Comparison of ENCODE assay signal across 9 mouse cellular contexts in the genomic region with DNA sequence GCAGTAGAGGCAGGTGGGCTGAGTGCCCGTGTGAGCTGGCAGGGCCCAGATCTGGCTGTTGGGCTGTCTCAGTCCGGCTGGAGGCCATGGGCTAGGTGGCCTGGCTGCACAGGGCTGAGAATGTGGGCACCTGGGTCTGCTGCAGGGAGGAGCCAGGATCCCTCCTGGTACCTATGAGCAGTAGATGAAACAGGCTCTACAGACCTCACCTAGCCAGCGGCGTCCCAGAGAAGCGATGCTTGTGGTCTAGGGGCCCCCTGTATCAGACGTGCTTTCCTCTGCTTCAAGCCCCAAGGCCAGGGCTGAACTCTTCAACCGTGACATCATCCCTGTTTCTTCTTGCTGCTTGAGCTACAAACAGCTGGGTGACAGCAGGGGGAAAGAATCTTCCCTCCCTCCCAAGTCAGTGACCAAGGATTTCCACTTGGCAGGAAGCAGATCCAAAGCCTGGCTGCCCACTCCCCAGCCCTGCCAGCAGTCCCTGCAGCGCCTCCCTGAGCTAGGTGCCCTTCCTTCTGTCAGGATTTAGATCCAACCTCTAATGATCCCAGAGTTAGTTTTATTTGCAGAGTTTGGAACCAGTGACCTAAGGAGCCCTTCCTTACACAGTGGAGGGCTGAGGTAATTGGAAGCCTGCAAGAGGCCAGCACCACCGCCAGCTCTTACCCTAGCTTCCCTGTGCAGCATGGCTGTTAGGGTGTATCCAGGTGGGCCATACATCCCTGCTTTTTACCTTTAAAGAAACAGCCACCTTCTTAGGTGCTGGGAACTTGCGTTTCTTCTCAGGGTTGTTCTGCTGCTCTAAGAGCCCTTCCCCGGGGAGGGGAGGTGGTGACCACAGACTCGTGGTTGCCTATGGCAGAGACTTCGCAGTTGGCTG.
A peak's percentile ranks its signal among the peaks of the same experiment; 100 is the strongest.
DNase-seq lines count a peak whose midpoint lies in the region; ATAC-seq and TF ChIP-seq lines count a peak whose summit lies in the region.
"Had no signal": no experiment of that assay in that cellular context is flagged by ENCODE, and none has a peak within 500 bp of the region (broad histone marks: within the 10 kb centered on the region; RNA-seq: fewer than 3 reads in every experiment).

No protein-coding gene starts in this region.

- no peaks in the 10 kb centered on the region for H3K27me3 ChIP-seq in kidney, embryonic 15.5 days
- no peaks in the 10 kb centered on the region for H3K27me3 ChIP-seq in heart, postnatal 0 days (ENCODE audit: control insufficient read depth, insufficient read depth, low read length)
- no peaks in the 10 kb centered on the region for H3K27me3 ChIP-seq in forebrain, embryonic 14.5 days (replicated peaks; ENCODE audit: control insufficient read depth, insufficient read depth, low read length)
- peaks cover 11% of the 10 kb centered on the region; the same call in 1 of the 2 replicates for H3K27me3 ChIP-seq in liver, embryonic 12.5 days (replicated peaks)
- H3K27me3 ChIP-seq: neural tube, embryonic 12.5 days had no signal

- no peak overlapping the region for H3K4me3 ChIP-seq in kidney, embryonic 15.5 days (replicated peaks)
- no peak overlapping the region for H3K4me3 ChIP-seq in heart, postnatal 0 days (ENCODE audit: low read depth, low read length)
- H3K4me3 ChIP-seq in forebrain, embryonic 14.5 days (ENCODE audit: low read depth, low read length): no peak overlapping the region
- no peak overlapping the region for H3K4me3 ChIP-seq in liver, embryonic 12.5 days
- H3K4me3 ChIP-seq: neural tube, embryonic 12.5 days had no signal

- TF ChIP-seq CTCF in heart, postnatal 0 days (IDR thresholded peaks at IDR 0.05; ENCODE audit: low read depth): 0 out of 2 replicates have a peak, but pooled peaks have one; percentile 3

- peak overlapping the region; percentile 88 for H3K27ac ChIP-seq in kidney, embryonic 15.5 days
- peak overlapping the region; percentile 73 for H3K27ac ChIP-seq in heart, postnatal 0 days (ENCODE audit: low read depth)
- H3K27ac ChIP-seq in forebrain, embryonic 14.5 days (ENCODE audit: low read depth, low read length): no peak overlapping the region
- H3K27ac ChIP-seq in liver, embryonic 12.5 days: no peak overlapping the region
- H3K27ac ChIP-seq: neural tube, embryonic 12.5 days had no signal

- ATAC-seq in kidney, embryonic 15.5 days (replicated peaks; ENCODE audit: low FRiP score): peak; percentile 76
- ATAC-seq in heart, postnatal 0 days (ENCODE audit: insufficient read depth, low read depth): peak; percentile 58
- no peak for ATAC-seq in forebrain, embryonic 14.5 days
- ATAC-seq in liver, embryonic 12.5 days: no peak

- no peaks in the 10 kb centered on the region for H3K36me3 ChIP-seq in kidney, embryonic 15.5 days
- peaks cover 23% of the 10 kb centered on the region; the same call in 1 of the 2 replicates for H3K36me3 ChIP-seq in heart, postnatal 0 days (replicated peaks; ENCODE audit: control insufficient read depth, insufficient read depth, low read length)
- H3K36me3 ChIP-seq in forebrain, embryonic 14.5 days (ENCODE audit: control insufficient read depth, insufficient read depth, low read length): peaks cover 3% of the 10 kb centered on the region; the same call in 1 of the 2 replicates
- H3K36me3 ChIP-seq in liver, embryonic 12.5 days: no peaks in the 10 kb centered on the region
- H3K36me3 ChIP-seq: neural tube, embryonic 12.5 days had no signal

- peaks cover 67% of the 10 kb centered on the region for H3K4me1 ChIP-seq in kidney, embryonic 15.5 days
- peaks cover 15% of the 10 kb centered on the region; the same call in 1 of the 2 replicates for H3K4me1 ChIP-seq in heart, postnatal 0 days (ENCODE audit: control insufficient read depth, insufficient read depth)
- H3K4me1 ChIP-seq in forebrain, embryonic 14.5 days (ENCODE audit: control insufficient read depth, insufficient read depth, low read length): no peaks in the 10 kb centered on the region
- H3K4me1 ChIP-seq in liver, embryonic 12.5 days: peaks cover 2% of the 10 kb centered on the region; the same call in 1 of the 2 replicates

- no peak for DNase-seq in kidney, adult 9 months
- peak; percentile 67 to 72 for DNase-seq in cerebellum, postnatal 10 days
- DNase-seq in heart, postnatal 0 days (ENCODE audit: low spot score): peak; percentile 76
- DNase-seq in lung, postnatal 25 days (ENCODE audit: low spot score): peak; percentile 42
- no peak for DNase-seq in forebrain, embryonic 14.5 days (ENCODE audit: low spot score)
- DNase-seq in thymus, postnatal 14 days: no peak

- 33% methylated on average over 13 of the region's 13 CpGs for WGBS in kidney, embryonic 15.5 days
- WGBS in heart, postnatal 0 days: 34% methylated on average over 13 of the region's 13 CpGs
- 83% methylated on average over 13 of the region's 13 CpGs for WGBS in forebrain, embryonic 14.5 days
- 63% methylated on average over 13 of the region's 13 CpGs for WGBS in liver, embryonic 12.5 days (ENCODE audit: insufficient replicate concordance)

- 0 out of 2 replicates have a peak overlapping the region, but pooled peaks have one; percentile 8 for H3K4me2 ChIP-seq in kidney, embryonic 15.5 days
- H3K4me2 ChIP-seq in heart, postnatal 0 days (ENCODE audit: low read depth, low read length): no peak overlapping the region
- no peak overlapping the region for H3K4me2 ChIP-seq in forebrain, embryonic 14.5 days (ENCODE audit: low read length)
- H3K4me2 ChIP-seq in liver, embryonic 12.5 days: no peak overlapping the region
- H3K4me2 ChIP-seq: neural tube, embryonic 12.5 days had no signal

- TF ChIP-seq EP300 in heart, postnatal 0 days (IDR thresholded peaks at IDR 0.05; ENCODE audit: low read depth): no peak

- no peaks in the 10 kb centered on the region for H3K9me3 ChIP-seq in kidney, embryonic 15.5 days (replicated peaks)
- H3K9me3 ChIP-seq in heart, postnatal 0 days (replicated peaks; ENCODE audit: control insufficient read depth, low read length): no peaks in the 10 kb centered on the region
- no peaks in the 10 kb centered on the region for H3K9me3 ChIP-seq in forebrain, embryonic 14.5 days (replicated peaks; ENCODE audit: control insufficient read depth, low read length)
- H3K9me3 ChIP-seq in liver, embryonic 12.5 days (replicated peaks): no peaks in the 10 kb centered on the region
- H3K9me3 ChIP-seq: neural tube, embryonic 12.5 days had no signal

- H3K9ac ChIP-seq in kidney, embryonic 15.5 days: no peak overlapping the region
- no peak overlapping the region for H3K9ac ChIP-seq in heart, postnatal 0 days (replicated peaks; ENCODE audit: low read depth, low read length)
- H3K9ac ChIP-seq in forebrain, embryonic 14.5 days (ENCODE audit: low read length): no peak overlapping the region
- no peak overlapping the region for H3K9ac ChIP-seq in liver, embryonic 12.5 days
- H3K9ac ChIP-seq: neural tube, embryonic 12.5 days had no signal

Comparison
In these comparisons a context has a peak if more than half of its experiments do, and no peak if none do; other contexts are left out.
1. ATAC-seq: peak in kidney, embryonic 15.5 days (single experiment) and heart, postnatal 0 days (single experiment); none in forebrain, embryonic 14.5 days (single experiment) and liver, embryonic 12.5 days (single experiment).
2. H3K27ac ChIP-seq: peak in kidney, embryonic 15.5 days (single experiment) and heart, postnatal 0 days (single experiment); none in forebrain, embryonic 14.5 days (single experiment) and liver, embryonic 12.5 days (single experiment).
3. DNase-seq: peak in cerebellum, postnatal 10 days (2 of 2), heart, postnatal 0 days (single experiment) and lung, postnatal 25 days (single experiment); none in kidney, adult 9 months (single experiment), forebrain, embryonic 14.5 days (single experiment) and thymus, postnatal 14 days (single experiment).